Mouse (Mus musculus): ENCODE data around the gene Tcap. TPM values are rescaled to one million over a fixed set of nuclear protein-coding genes. Genes with fewer than 3 reads are reported as not detected.

The Tcap gene
- polyA plus RNA-seq, 1 experiment from 2014 or later: not detected

GRCm38 (mm10) chr11:98339679-98340287, 43.8 kb upstream of the Tcap start:
- H3K27ac ChIP-seq (ENCODE audit: low read depth): no peak overlapping the region
- H3K4me3 ChIP-seq (ENCODE audit: low read depth, low read length): peak overlapping the region; percentile 52; the same call in 1 of the 2 replicates
- TF ChIP-seq CTCF (IDR thresholded peaks at IDR 0.05; ENCODE audit: low read depth): no peak
- peak overlapping the region; percentile 98 for H3K4me2 ChIP-seq
- 0 out of 2 replicates have a peak, but pooled peaks cover 4% of the 10 kb centered on the region for H3K4me1 ChIP-seq (ENCODE audit: insufficient read depth)
- peaks cover 74% of the 10 kb centered on the region for H3K27me3 ChIP-seq (ENCODE audit: insufficient read depth, low read length)
- H3K36me3 ChIP-seq (ENCODE audit: insufficient read depth): no peaks in the 10 kb centered on the region
- DNase-seq (no peak), ATAC-seq (ENCODE audit: insufficient read depth) (no peak)
- 14% methylated on average over 11 of the region's 11 CpGs for whole genome bisulfite sequencing
- H3K9ac ChIP-seq: peak overlapping the region; percentile 48; the same call in 1 of the 2 replicates
- H3K9me3 ChIP-seq (ENCODE audit: low read depth, low read length): no peaks in the 10 kb centered on the region

- Histone ChIP-seq H3K4me1 (ENCODE audit: insufficient read depth) (0 out of 2 replicates have a peak, but pooled peaks cover 4% of the 10 kb centered on the region), H3K36me3 (ENCODE audit: insufficient read depth) (no peaks in the 10 kb centered on the region), H3K4me2 (no peak overlapping the region), H3K27ac (ENCODE audit: low read depth) (no peak overlapping the region), H3K9me3 (ENCODE audit: low read depth, low read length) (no peaks in the 10 kb centered on the region), H3K4me3 (ENCODE audit: low read depth, low read length) (no peak overlapping the region), H3K27me3 (ENCODE audit: insufficient read depth, low read length) (peaks cover 74% of the 10 kb centered on the region), H3K9ac (no peak overlapping the region)
- no peak for ATAC-seq (ENCODE audit: insufficient read depth)
- 2% methylated on average over 4 of the region's 4 CpGs for WGBS
- no peak for DNase-seq
- TF ChIP-seq CTCF (IDR thresholded peaks at IDR 0.05; ENCODE audit: low read depth): no peak
These were observed 43.0 kb upstream of the Tcap start for GRCm38 (mm10) chr11:98340597-98340996.

- WGBS: 56% methylated on average over 4 of the region's 4 CpGs
- Histone ChIP-seq H3K4me2 (no peak overlapping the region), H3K9ac (no peak overlapping the region), H3K4me3 (ENCODE audit: low read depth, low read length) (no peak overlapping the region), H3K36me3 (ENCODE audit: insufficient read depth) (no peaks in the 10 kb centered on the region), H3K27me3 (ENCODE audit: insufficient read depth, low read length) (peaks cover 74% of the 10 kb centered on the region), H3K9me3 (ENCODE audit: low read depth, low read length) (no peaks in the 10 kb centered on the region), H3K27ac (ENCODE audit: low read depth) (no peak overlapping the region), H3K4me1 (ENCODE audit: insufficient read depth) (0 out of 2 replicates have a peak, but pooled peaks cover 4% of the 10 kb centered on the region)
- no peak for ATAC-seq (ENCODE audit: insufficient read depth)
- no peak for DNase-seq
- TF ChIP-seq CTCF (IDR thresholded peaks at IDR 0.05; ENCODE audit: low read depth): no peak
These were observed 42.4 kb upstream of the Tcap start for GRCm38 (mm10) chr11:98341174-98341573.

- Histone ChIP-seq H3K4me2 (peak overlapping the region; percentile 57), H3K27ac (ENCODE audit: low read depth) (no peak overlapping the region), H3K4me3 (ENCODE audit: low read depth, low read length) (peak overlapping the region; percentile 24), H3K4me1 (ENCODE audit: insufficient read depth) (0 out of 2 replicates have a peak, but pooled peaks cover 4% of the 10 kb centered on the region), H3K36me3 (ENCODE audit: insufficient read depth) (no peaks in the 10 kb centered on the region), H3K27me3 (ENCODE audit: insufficient read depth, low read length) (peaks cover 74% of the 10 kb centered on the region), H3K9ac (no peak overlapping the region), H3K9me3 (ENCODE audit: low read depth, low read length) (no peaks in the 10 kb centered on the region)
- DNase-seq (peak; percentile 95), ATAC-seq (ENCODE audit: insufficient read depth) (peak; percentile 59)
- WGBS: 2% methylated on average over 29 of the region's 29 CpGs
- TF ChIP-seq CTCF (IDR thresholded peaks at IDR 0.05; ENCODE audit: low read depth): peak; percentile 100
These were observed 41.3 kb upstream of the Tcap start for GRCm38 (mm10) chr11:98342000-98342945.

- Histone ChIP-seq H3K27ac (ENCODE audit: low read depth) (no peak overlapping the region), H3K36me3 (ENCODE audit: insufficient read depth) (no peaks in the 10 kb centered on the region), H3K9ac (no peak overlapping the region), H3K4me1 (ENCODE audit: insufficient read depth) (peaks cover 9% of the 10 kb centered on the region; the same call in 1 of the 2 replicates), H3K4me2 (peak overlapping the region; percentile 39), H3K27me3 (ENCODE audit: insufficient read depth, low read length) (peaks cover 74% of the 10 kb centered on the region), H3K4me3 (ENCODE audit: low read depth, low read length) (no peak overlapping the region), H3K9me3 (ENCODE audit: low read depth, low read length) (no peaks in the 10 kb centered on the region)
- 4% methylated on average over 14 of the region's 14 CpGs for WGBS
- TF ChIP-seq CTCF (IDR thresholded peaks at IDR 0.05; ENCODE audit: low read depth): peak; percentile 85
- ATAC-seq (ENCODE audit: insufficient read depth) (no peak), DNase-seq (peak; percentile 85)
These were observed 38.4 kb upstream of the Tcap start for GRCm38 (mm10) chr11:98345253-98345652.

- Histone ChIP-seq H3K4me2 (no peak overlapping the region), H3K9me3 (ENCODE audit: low read depth, low read length) (no peaks in the 10 kb centered on the region), H3K9ac (no peak overlapping the region), H3K4me3 (ENCODE audit: low read depth, low read length) (no peak overlapping the region), H3K27ac (ENCODE audit: low read depth) (no peak overlapping the region), H3K36me3 (ENCODE audit: insufficient read depth) (no peaks in the 10 kb centered on the region), H3K27me3 (ENCODE audit: insufficient read depth, low read length) (peaks cover 76% of the 10 kb centered on the region), H3K4me1 (ENCODE audit: insufficient read depth) (peaks cover 9% of the 10 kb centered on the region; the same call in 1 of the 2 replicates)
- DNase-seq (no peak), ATAC-seq (ENCODE audit: insufficient read depth) (no peak)
- WGBS: 16% methylated on average over 9 of the region's 9 CpGs
- no peak for TF ChIP-seq CTCF (IDR thresholded peaks at IDR 0.05; ENCODE audit: low read depth)
These were observed 37.4 kb upstream of the Tcap start for GRCm38 (mm10) chr11:98346168-98346567.

Data from lung, embryonic 14.5 days (tissue).